Mouse (Mus musculus) kidney, embryonic 16.5 days (tissue): ENCODE measurements around the gene Bcl2l13. TPM values are rescaled to one million over a fixed set of nuclear protein-coding genes. Genes with fewer than 3 reads are reported as not detected.

Experiments used
- ATAC-seq: fragments of 200-750 bp; cut with Nextera tagmentation; 2 replicates; pipeline ENCODE4 v1.8.0; 2017; ENCODE audit warnings: moderate TSS enrichment; ENCODE audit not compliant: low FRiP score, low TSS enrichment
- H3K27ac ChIP-seq: fragments of 300-500 bp; sonication (generic); 2 replicates; pipeline ENCODE4 v1.5.1; 2014; ENCODE audit warnings: low read length
- H3K27me3 ChIP-seq: fragments of 300-500 bp; sonication (generic); 2 replicates; pipeline ENCODE4 v1.6.1; 2014; ENCODE audit warnings: low read length, control low read depth, mixed read lengths; ENCODE audit not compliant: insufficient read depth
- H3K36me3 ChIP-seq: fragments of 300-500 bp; sonication (generic); 2 replicates; pipeline ENCODE4 v1.6.1; 2014; ENCODE audit warnings: low read length, control low read depth, mixed read lengths; ENCODE audit not compliant: insufficient read depth
- H3K4me1 ChIP-seq: fragments of 300-500 bp; sonication (generic); 2 replicates; pipeline ENCODE4 v1.6.1; 2014; ENCODE audit warnings: low read length, control low read depth, mixed read lengths; ENCODE audit not compliant: insufficient read depth
- H3K4me2 ChIP-seq: fragments of 300-500 bp; sonication (generic); replicated peaks from 2 replicates; pipeline ENCODE4 v1.6.1; 2014; ENCODE audit warnings: low read depth, low read length
- H3K4me3 ChIP-seq: fragments of 300-500 bp; sonication (generic); 2 replicates; pipeline ENCODE4 v1.5.1; 2014; ENCODE audit warnings: mild to moderate bottlenecking, low read length
- H3K9ac ChIP-seq: fragments of 300-500 bp; sonication (generic); replicated peaks from 2 replicates; pipeline ENCODE4 v1.6.1; 2014; ENCODE audit warnings: low read length
- H3K9me3 ChIP-seq: fragments of 300-500 bp; sonication (generic); 2 replicates; pipeline ENCODE4 v1.6.1; 2016; ENCODE audit warnings: low read length, control low read depth
- WGBS: fragments of 180-500 bp; shearing (Covaris S2); extraction: QIAGEN DNeasy Blood & Tissue Kit; methylation state at CpG from one replicate; pipeline ENCODE4 v1.1.7; 2014; 5-methylcytosine and 5-hydroxymethylcytosine counted together
- polyA plus RNA-seq: library from polyadenylated mRNA; unstranded; fragments of >200 nt; fragmentation: Nextera tagmentation; extraction: Ambion mirVana; gene quantifications from 2 replicates; pipeline ENCODE4 v1.2.1, GENCODE M21; 2015

Gene Bcl2l13
- polyA plus RNA-seq, 1 experiment from 2014 or later: 35.7 TPM

DNA sequence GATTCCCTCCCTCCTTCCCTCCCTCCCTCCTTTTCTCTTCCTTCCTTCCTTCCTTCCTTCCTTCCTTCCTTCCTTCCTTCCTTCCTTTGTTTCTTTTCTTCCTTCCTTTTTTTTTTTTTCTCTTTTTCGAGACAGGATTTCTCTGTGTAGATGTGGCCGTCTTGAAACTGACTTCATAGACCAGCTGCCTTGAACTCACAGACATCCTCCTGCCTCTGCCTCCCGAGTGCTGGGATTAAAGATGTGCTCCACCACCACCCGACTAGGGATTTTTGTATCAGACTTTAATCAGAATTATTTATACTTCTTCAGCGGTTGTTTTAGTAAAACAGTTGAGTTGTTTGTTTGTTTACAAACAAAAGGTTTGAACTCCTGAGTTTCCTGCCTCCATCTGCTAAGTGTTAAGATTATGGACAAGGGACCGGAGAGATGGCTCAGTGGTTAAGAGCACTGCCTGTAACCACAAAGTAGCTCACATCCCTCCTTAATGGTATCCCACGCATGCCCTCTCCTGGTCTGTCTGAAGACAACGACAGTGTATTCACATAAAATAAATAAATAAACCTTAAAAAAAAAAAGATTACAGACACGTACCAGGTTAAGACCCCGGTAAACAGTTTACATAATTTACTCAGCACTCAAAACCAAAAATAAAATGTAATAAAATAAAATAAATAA, 12.9 kb upstream of the Bcl2l13 start:
- 72% methylated on average over 10 of the region's 10 CpGs for WGBS
- peak overlapping the region; percentile 99 for H3K4me3 ChIP-seq
- H3K36me3 ChIP-seq: peaks cover 10% of the 10 kb centered on the region
- H3K9ac ChIP-seq: 0 out of 2 replicates have a peak overlapping the region, but pooled peaks have one; percentile 41
- H3K4me2 ChIP-seq: peak overlapping the region; percentile 72
- no peak for ATAC-seq
- peak overlapping the region; percentile 97; the same call in 1 of the 2 replicates for H3K27ac ChIP-seq
- H3K9me3 ChIP-seq: no peaks in the 10 kb centered on the region
- H3K4me1 ChIP-seq: peaks cover 10% of the 10 kb centered on the region
- H3K27me3 ChIP-seq: no peaks in the 10 kb centered on the region

DNA sequence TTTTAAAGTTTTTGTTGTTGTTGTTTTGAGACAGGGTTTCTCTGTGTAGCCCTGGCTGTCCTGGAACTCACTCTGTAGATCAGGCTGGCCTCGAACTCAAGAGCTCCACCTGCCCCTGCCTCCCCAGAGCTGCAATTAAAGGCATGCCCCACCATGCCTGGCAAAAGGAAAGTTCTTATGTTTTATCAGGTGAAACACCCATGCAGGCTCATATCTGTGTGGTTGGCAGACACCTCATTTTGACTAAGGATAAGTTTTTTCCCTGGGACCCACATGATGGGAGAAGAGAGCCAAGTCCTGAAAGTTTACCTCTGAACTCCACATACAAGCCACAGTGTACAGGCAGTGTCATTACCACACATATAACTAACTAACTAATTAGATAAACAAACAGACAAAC, 6.0 kb upstream of the Bcl2l13 start:
- 61% methylated on average over 1 of the region's 1 CpGs for WGBS
- no peak for ATAC-seq

DNA sequence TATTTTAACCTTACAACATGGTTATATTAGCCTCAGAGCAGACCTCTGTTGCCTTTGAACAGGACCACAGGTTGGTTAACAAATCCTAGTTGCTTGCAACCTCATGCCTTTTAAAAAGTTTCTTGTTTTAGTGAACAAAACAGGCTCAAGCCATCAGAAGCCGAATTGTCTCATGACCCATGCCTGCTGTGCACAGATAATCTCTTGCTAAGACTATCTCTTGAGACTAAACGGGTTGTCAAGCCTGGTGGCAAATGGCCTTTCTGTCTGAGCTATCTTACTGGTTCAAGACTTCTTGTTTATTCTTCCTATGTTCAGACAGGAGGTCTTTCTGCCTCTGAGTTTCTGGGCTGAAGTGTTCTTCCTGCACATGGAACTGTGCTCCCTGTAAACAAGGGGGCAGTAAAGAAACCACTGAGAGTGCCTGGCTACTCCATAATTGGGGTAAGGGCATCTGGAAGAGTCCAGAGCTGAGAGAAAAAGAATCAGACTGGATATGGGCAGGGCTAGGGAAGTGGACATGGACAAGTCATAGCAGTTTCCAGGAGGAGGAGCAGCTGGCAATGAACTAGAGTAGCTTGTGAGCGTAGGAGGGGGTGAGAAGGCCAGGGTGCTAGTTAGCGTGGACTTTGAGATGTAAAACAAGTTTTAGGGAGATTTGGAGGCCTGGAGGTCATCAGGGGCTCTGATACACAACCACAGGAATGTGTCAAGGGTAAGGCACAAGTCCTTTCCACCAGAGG, 5.0 kb upstream of the Bcl2l13 start:
- H3K4me1 ChIP-seq: no peaks in the 10 kb centered on the region
- H3K9ac ChIP-seq: no peak overlapping the region
- no peaks in the 10 kb centered on the region for H3K36me3 ChIP-seq
- ATAC-seq: no peak
- H3K27me3 ChIP-seq: no peaks in the 10 kb centered on the region
- no peak overlapping the region for H3K4me3 ChIP-seq
- no peaks in the 10 kb centered on the region for H3K9me3 ChIP-seq
- WGBS: 64% methylated on average over 4 of the region's 4 CpGs
- no peak overlapping the region for H3K4me2 ChIP-seq
- H3K27ac ChIP-seq: no peak overlapping the region

More for the DNA sequence above, 6.0 kb upstream of the Bcl2l13 start:
- Histone ChIP-seq H3K36me3 (no peaks in the 10 kb centered on the region), H3K27ac (no peak overlapping the region), H3K27me3 (no peaks in the 10 kb centered on the region), H3K9me3 (no peaks in the 10 kb centered on the region), H3K4me2 (no peak overlapping the region), H3K4me1 (no peaks in the 10 kb centered on the region), H3K9ac (no peak overlapping the region), H3K4me3 (no peak overlapping the region)

DNA sequence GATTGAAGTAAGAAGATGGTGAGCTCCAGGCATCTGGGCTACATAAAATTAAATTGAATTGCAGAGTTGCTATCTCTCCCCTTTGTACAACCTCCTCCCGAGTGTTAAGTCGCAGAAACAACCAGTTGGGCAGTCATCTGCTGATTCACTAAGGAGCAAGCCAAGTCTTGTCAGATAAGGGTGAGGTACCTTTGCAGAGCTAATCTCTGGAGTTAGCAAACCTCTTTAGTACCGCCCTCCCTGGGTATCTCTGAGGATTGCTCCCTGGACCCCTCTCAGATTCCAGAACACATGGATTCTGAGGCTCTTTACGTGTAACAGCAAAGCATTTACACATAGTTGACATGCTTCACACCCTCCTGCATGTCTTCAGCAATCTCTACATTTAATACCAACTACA, 3.9 kb upstream of the Bcl2l13 start:
- WGBS: 76% methylated on average over 4 of the region's 4 CpGs
- Histone ChIP-seq H3K36me3 (no peaks in the 10 kb centered on the region), H3K9me3 (no peaks in the 10 kb centered on the region), H3K9ac (no peak overlapping the region), H3K27ac (no peak overlapping the region), H3K4me3 (no peak overlapping the region), H3K4me2 (no peak overlapping the region), H3K27me3 (no peaks in the 10 kb centered on the region), H3K4me1 (peaks cover 4% of the 10 kb centered on the region; the same call in 1 of the 2 replicates)
- ATAC-seq: no peak

DNA sequence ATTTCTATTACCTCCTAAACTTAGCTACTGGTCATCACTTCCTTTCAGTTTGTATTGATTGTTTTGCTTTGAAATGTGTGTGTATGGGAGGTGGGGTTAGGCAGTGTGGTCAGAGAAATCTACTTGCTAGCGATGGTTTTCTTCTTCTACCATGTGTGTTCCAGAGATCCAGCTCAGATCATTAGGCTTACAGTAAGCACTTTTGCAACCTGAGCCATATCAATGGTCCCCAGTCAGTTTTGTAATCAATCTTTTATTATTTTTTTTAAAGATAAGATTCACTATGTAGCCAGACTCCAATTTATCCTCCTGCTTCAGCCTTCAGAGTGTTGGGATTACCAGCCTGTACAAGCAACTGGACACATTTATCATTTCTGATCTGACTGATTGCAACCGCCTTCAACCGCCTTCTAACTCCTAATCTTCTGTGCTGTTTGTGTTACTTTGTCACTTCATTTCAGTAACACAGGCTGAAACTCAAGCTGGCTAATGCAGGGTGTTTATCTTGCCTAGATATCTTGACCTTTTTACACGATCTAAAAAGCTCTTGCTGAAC, 1.2 kb upstream of the Bcl2l13 start:
- Histone ChIP-seq H3K4me2 (no peak overlapping the region), H3K9ac (no peak overlapping the region), H3K4me1 (peaks cover 6% of the 10 kb centered on the region; the same call in 1 of the 2 replicates), H3K4me3 (no peak overlapping the region), H3K36me3 (peaks cover 8% of the 10 kb centered on the region), H3K9me3 (peaks cover 3% of the 10 kb centered on the region; the same call in 1 of the 2 replicates), H3K27ac (no peak overlapping the region), H3K27me3 (no peaks in the 10 kb centered on the region)
- ATAC-seq: no peak
- WGBS: 81% methylated on average over 4 of the region's 4 CpGs

DNA sequence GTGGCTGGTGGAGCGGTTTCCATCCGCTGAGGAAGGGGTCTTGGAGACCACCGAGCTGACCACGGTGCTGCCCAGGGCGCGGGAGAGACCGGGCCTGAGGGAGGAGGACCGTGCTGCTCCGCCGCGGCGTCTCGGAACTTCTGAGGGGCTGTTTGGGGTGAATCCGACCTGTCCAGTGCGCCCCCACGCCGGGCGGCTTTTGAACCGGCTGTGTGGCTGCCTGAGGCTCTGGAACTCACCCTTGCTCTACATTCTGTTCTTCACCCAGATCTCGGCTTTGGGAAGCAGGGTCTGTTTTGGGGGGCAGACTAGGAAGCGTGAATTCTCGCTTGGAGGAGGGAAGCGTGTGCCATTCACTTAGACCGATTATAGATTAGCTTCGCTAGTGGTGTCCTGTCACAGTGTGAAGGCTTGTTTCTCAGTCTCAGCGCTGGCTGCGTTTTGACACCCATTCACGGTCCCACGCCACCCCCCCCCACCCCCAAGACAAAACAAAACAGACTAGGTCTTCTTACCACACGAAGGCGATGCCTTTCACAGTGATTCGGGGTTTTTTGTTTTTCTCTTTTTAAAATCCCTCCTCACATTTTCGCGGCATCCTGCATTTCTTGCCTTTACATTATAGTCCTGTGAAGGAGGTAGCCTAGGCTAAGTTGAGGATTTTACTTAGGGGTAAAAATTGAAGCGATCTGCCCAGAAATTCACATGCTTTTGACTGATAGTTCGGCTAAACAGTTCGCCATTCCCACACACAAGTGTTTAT, 558 bp downstream of the Bcl2l13 start:
- ATAC-seq: peak; percentile 86
- Histone ChIP-seq H3K9ac (peak overlapping the region; percentile 97), H3K4me1 (peaks cover 6% of the 10 kb centered on the region; the same call in 1 of the 2 replicates), H3K36me3 (peaks cover 9% of the 10 kb centered on the region), H3K27ac (peak overlapping the region; percentile 96), H3K27me3 (no peaks in the 10 kb centered on the region), H3K9me3 (peaks cover 3% of the 10 kb centered on the region; the same call in 1 of the 2 replicates), H3K4me2 (peak overlapping the region; percentile 73), H3K4me3 (peak overlapping the region; percentile 95)
- WGBS: 3% methylated on average over 37 of the region's 37 CpGs

DNA sequence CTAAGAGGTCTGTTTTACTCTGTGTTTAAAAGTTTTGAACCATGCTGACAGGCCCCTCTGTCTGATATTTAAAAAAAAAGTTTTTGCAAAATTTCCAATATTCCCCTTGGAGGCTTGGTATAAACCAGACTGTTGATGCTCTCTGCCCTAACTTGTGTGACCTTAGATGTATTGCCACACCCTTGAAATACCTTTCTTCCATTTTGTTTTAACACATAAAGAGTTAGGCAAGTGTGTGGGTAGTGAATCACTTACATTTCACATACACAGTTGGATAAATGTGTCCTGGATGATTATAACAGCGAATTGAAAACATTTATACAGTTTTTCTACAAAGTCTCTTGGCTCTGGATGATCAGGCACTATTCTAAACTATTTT, 1.1 kb downstream of the Bcl2l13 start:
- H3K4me2 ChIP-seq: peak overlapping the region; percentile 73
- peak overlapping the region; percentile 97 for H3K9ac ChIP-seq
- no peak for ATAC-seq
- peaks cover 6% of the 10 kb centered on the region; the same call in 1 of the 2 replicates for H3K4me1 ChIP-seq
- peak overlapping the region; percentile 95 for H3K4me3 ChIP-seq
- 64% methylated on average over 1 of the region's 1 CpGs for WGBS
- no peak overlapping the region for H3K27ac ChIP-seq
- H3K27me3 ChIP-seq: no peaks in the 10 kb centered on the region
- peaks cover 9% of the 10 kb centered on the region for H3K36me3 ChIP-seq
- peaks cover 3% of the 10 kb centered on the region; the same call in 1 of the 2 replicates for H3K9me3 ChIP-seq

DNA sequence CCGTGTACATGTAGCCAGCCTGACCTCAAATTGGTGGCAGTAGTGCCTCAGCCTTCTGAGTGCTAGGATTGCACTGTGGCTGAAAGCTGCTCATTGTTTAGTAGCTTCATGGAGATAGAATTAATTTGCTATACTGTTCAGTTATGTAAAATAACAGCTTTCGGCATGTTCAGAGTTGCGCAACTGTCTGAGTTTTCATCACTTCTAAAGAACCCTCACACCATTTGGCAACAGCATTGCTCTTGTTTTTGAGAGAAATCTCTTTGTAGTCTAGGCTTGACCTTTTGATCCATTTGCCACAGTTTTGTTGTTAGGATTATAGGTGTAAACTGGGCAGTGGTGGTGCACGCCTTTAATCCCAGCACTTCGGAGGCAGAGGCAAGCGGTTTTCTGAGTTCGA, 4.2 kb downstream of the Bcl2l13 start:
- H3K4me1 ChIP-seq: peaks cover 6% of the 10 kb centered on the region; the same call in 1 of the 2 replicates
- H3K4me2 ChIP-seq: no peak overlapping the region
- no peak overlapping the region for H3K27ac ChIP-seq
- WGBS: 96% methylated on average over 7 of the region's 7 CpGs
- H3K36me3 ChIP-seq: peaks cover 9% of the 10 kb centered on the region
- no peak for ATAC-seq
- H3K9ac ChIP-seq: no peak overlapping the region
- H3K27me3 ChIP-seq: no peaks in the 10 kb centered on the region
- no peak overlapping the region for H3K4me3 ChIP-seq
- H3K9me3 ChIP-seq: peaks cover 3% of the 10 kb centered on the region; the same call in 1 of the 2 replicates

DNA sequence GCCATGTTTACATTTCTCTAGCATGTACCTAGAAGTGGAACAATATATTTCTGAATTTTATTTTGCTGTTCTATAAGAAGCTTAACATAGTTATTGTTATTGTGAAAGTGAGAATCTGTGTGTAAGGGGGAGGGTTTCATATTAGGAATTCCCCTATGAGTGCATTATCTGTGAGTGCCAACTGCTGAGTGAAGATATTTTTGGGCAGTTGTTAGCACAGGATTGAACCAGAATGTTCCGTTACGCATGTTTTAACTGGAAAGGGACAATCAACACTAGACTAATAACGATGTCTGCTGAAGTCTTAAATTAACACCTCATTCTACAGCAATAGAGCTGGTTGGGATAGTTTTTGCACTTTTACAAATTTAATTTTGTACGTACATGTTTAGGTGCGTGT, 5.7 kb downstream of the Bcl2l13 start:
- Histone ChIP-seq H3K4me1 (peaks cover 6% of the 10 kb centered on the region; the same call in 1 of the 2 replicates), H3K36me3 (peaks cover 9% of the 10 kb centered on the region), H3K27me3 (no peaks in the 10 kb centered on the region), H3K9me3 (peaks cover 3% of the 10 kb centered on the region; the same call in 1 of the 2 replicates), H3K4me2 (no peak overlapping the region), H3K27ac (no peak overlapping the region), H3K4me3 (no peak overlapping the region), H3K9ac (no peak overlapping the region)
- no peak for ATAC-seq
- 94% methylated on average over 5 of the region's 5 CpGs for WGBS
